ENCODE assay signal across 24 mouse cellular contexts in the genomic region with DNA sequence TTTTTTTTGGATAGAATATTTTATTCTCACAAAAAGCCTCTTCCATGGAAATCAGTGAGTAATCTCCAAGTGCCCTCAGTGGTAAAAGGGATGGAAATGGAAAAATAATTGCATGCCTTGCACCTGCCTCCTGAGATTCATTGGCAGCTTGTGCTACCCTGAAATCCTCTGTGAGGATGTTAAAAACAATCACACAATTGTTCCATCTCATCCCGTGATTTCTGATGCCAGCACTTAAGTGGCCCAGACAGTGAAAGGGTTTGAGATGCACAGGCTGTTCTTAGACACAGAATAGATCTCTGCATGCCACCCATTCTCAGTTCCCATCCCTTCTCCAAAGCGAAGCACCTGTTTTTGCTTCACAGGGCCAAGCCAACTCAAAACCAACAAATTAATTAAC.
DNase-seq lines count a peak whose midpoint lies in the region; ATAC-seq and TF ChIP-seq lines count a peak whose summit lies in the region.
"Had no signal": no experiment of that assay in that cellular context is flagged by ENCODE, and none has a peak within 500 bp of the region (broad histone marks: within the 10 kb centered on the region; RNA-seq: fewer than 3 reads in every experiment).

No protein-coding gene starts in this region.

- peak; percentile 2 for DNase-seq in hindbrain, postnatal 0 days (ENCODE audit: low spot score)
- DNase-seq in testis, postnatal 14 days (ENCODE audit: low spot score): no peak
- DNase-seq in skeletal muscle tissue, adult 2 months (ENCODE audit: low read depth, low spot score): peak; percentile 17
- DNase-seq in lung, postnatal 10 days: no peak
- DNase-seq: adrenal gland, adult 2 months; adrenal gland, postnatal 14 days; B cell, adult 2 months; cerebellum, adult 18-20 months; cerebellum, adult 9-10 months; cerebellum, postnatal 14 days; gastrocnemius, postnatal 25 days; heart, adult 18-20 months; heart, postnatal 10 days; heart, postnatal 36 days had no signal

- H3K4me3 ChIP-seq in hindbrain, postnatal 0 days (ENCODE audit: low read length): no peak overlapping the region
- no peak overlapping the region for H3K4me3 ChIP-seq in hindbrain, embryonic 13.5 days
- peak overlapping the region; percentile 68 for H3K4me3 ChIP-seq in testis, adult 2 months (ENCODE audit: control insufficient read depth, low read depth, low read length)
- H3K4me3 ChIP-seq: forebrain, embryonic 10.5 days; forebrain, embryonic 15.5 days; heart, embryonic 12.5 days; heart, embryonic 15.5 days; hindbrain, embryonic 10.5 days had no signal

- ATAC-seq in hindbrain, postnatal 0 days: no peak
- no peak for ATAC-seq in hindbrain, embryonic 13.5 days (ENCODE audit: low FRiP score)
- ATAC-seq: forebrain, embryonic 15.5 days had no signal

- H3K27ac ChIP-seq in hindbrain, postnatal 0 days: no peak overlapping the region
- no peak overlapping the region for H3K27ac ChIP-seq in hindbrain, embryonic 13.5 days
- H3K27ac ChIP-seq in testis, adult 2 months (ENCODE audit: control insufficient read depth, insufficient read depth, low read depth, low read length): no peak overlapping the region
- H3K27ac ChIP-seq: forebrain, embryonic 10.5 days; forebrain, embryonic 15.5 days; heart, embryonic 15.5 days; hindbrain, embryonic 10.5 days; hindbrain, embryonic 14.5 days had no signal

- no peak for TF ChIP-seq CTCF in hindbrain, postnatal 0 days (IDR thresholded peaks at IDR 0.05; ENCODE audit: low read depth)
- no peak for TF ChIP-seq CTCF in testis, adult 2 months (IDR thresholded peaks at IDR 0.05; ENCODE audit: control insufficient read depth, insufficient read depth, insufficient replicate concordance, low read depth, low read length)

- H3K9me3 ChIP-seq in hindbrain, postnatal 0 days (ENCODE audit: low read length): no peaks in the 10 kb centered on the region
- no peaks in the 10 kb centered on the region for H3K9me3 ChIP-seq in hindbrain, embryonic 13.5 days
- H3K9me3 ChIP-seq: forebrain, embryonic 10.5 days; forebrain, embryonic 15.5 days; G1E; heart, embryonic 12.5 days; heart, embryonic 15.5 days; hindbrain, embryonic 10.5 days had no signal

- H3K4me2 ChIP-seq in hindbrain, postnatal 0 days (ENCODE audit: low read depth, low read length): no peak overlapping the region
- no peak overlapping the region for H3K4me2 ChIP-seq in hindbrain, embryonic 13.5 days
- H3K4me2 ChIP-seq: forebrain, embryonic 15.5 days; heart, embryonic 12.5 days; heart, embryonic 15.5 days; hindbrain, embryonic 14.5 days had no signal

- H3K9ac ChIP-seq in hindbrain, postnatal 0 days (replicated peaks; ENCODE audit: low read length): no peak overlapping the region
- H3K9ac ChIP-seq in hindbrain, embryonic 13.5 days: no peak overlapping the region
- H3K9ac ChIP-seq: forebrain, embryonic 15.5 days; heart, embryonic 12.5 days; heart, embryonic 15.5 days; hindbrain, embryonic 14.5 days had no signal

- no peaks in the 10 kb centered on the region for H3K4me1 ChIP-seq in hindbrain, postnatal 0 days (ENCODE audit: insufficient read depth, low read length)
- H3K4me1 ChIP-seq in hindbrain, embryonic 13.5 days (replicated peaks): no peaks in the 10 kb centered on the region
- H3K4me1 ChIP-seq in testis, adult 2 months (ENCODE audit: control insufficient read depth, insufficient read depth, low read length): peaks cover 4% of the 10 kb centered on the region; the same call in 1 of the 2 replicates
- H3K4me1 ChIP-seq: forebrain, embryonic 10.5 days; forebrain, embryonic 15.5 days; heart, embryonic 12.5 days; heart, embryonic 15.5 days; hindbrain, embryonic 10.5 days had no signal

- 57% methylated on average over 2 of the region's 2 CpGs for WGBS in hindbrain, postnatal 0 days
- 72% methylated on average over 2 of the region's 2 CpGs for WGBS in hindbrain, embryonic 13.5 days

- no peaks in the 10 kb centered on the region for H3K27me3 ChIP-seq in hindbrain, postnatal 0 days (ENCODE audit: insufficient read depth, low read length)
- no peaks in the 10 kb centered on the region for H3K27me3 ChIP-seq in hindbrain, embryonic 13.5 days
- no peaks in the 10 kb centered on the region for H3K27me3 ChIP-seq in testis, adult 2 months (ENCODE audit: control insufficient read depth, insufficient read depth, low read length)
- H3K27me3 ChIP-seq: CH12.LX; forebrain, embryonic 15.5 days; heart, embryonic 12.5 days; heart, embryonic 15.5 days had no signal

- H3K36me3 ChIP-seq in hindbrain, postnatal 0 days (ENCODE audit: insufficient read depth, low read length): no peaks in the 10 kb centered on the region
- H3K36me3 ChIP-seq in hindbrain, embryonic 13.5 days: no peaks in the 10 kb centered on the region
- H3K36me3 ChIP-seq in testis, adult 2 months (ENCODE audit: control insufficient read depth, insufficient read depth, low read length): no peaks in the 10 kb centered on the region
- H3K36me3 ChIP-seq: forebrain, embryonic 10.5 days; forebrain, embryonic 15.5 days; G1E; heart, embryonic 12.5 days; heart, embryonic 15.5 days; hindbrain, embryonic 10.5 days had no signal

- no peak for TF ChIP-seq POLR2A in testis, adult 2 months (IDR thresholded peaks at IDR 0.05; ENCODE audit: control insufficient read depth, low read depth, low read length)

Comparison
In these comparisons a context has a peak if more than half of its experiments do, and no peak if none do; other contexts are left out.
1. DNase-seq: peak in hindbrain, postnatal 0 days (single experiment) and skeletal muscle tissue, adult 2 months (single experiment); none in testis, postnatal 14 days (single experiment) and lung, postnatal 10 days (single experiment).